Mouse (Mus musculus): ENCODE measurements around the gene Cmtr2.

Gene Cmtr2

GRCm38 (mm10) chr8:110265796-110266305 is 50.4 kb downstream of the Cmtr2 start:
- no peak for DNase-seq

GRCm38 (mm10) chr8:110266741-110267140 is 51.3 kb downstream of the Cmtr2 start, which contains the start of gene Hydin:
TSS of gene Hydin (plus strand) at chr8:110266977.
- no peak for DNase-seq

- DNase-seq, result no peak
These were observed 51.8 kb downstream of the Cmtr2 start for GRCm38 (mm10) chr8:110267268-110267667.

GRCm38 (mm10) chr8:110270659-110271058 is 55.2 kb downstream of the Cmtr2 start:
- DNase-seq, result no peak

GRCm38 (mm10) chr8:110273394-110273793 is 57.9 kb downstream of the Cmtr2 start:
- DNase-seq, result no peak
